Mouse (Mus musculus) forebrain, embryonic 15.5 days (tissue): ENCODE data around the gene Asf1b. TPM values are rescaled to one million over a fixed set of nuclear protein-coding genes. Genes with fewer than 3 reads are reported as not detected.

Experiments
- ATAC-seq: fragments of 200-750 bp; cut with Nextera tagmentation; replicated peaks from 2 replicates; pipeline ENCODE4 v1.8.0; 2017; ENCODE audit warnings: mild to moderate bottlenecking, moderate TSS enrichment, moderate library complexity
- H3K27ac ChIP-seq: fragments of 300-500 bp; sonication (generic); replicated peaks from 2 replicates; pipeline ENCODE4 v1.5.1; 2015; ENCODE audit warnings: mild to moderate bottlenecking, inconsistent platforms
- H3K27me3 ChIP-seq: fragments of 300-500 bp; sonication (generic); 2 replicates; pipeline ENCODE4 v1.6.1; 2015; ENCODE audit warnings: inconsistent platforms
- H3K36me3 ChIP-seq: fragments of 300-500 bp; sonication (generic); 2 replicates; pipeline ENCODE4 v1.6.1; 2015; ENCODE audit warnings: mild to moderate bottlenecking, inconsistent platforms
- H3K4me1 ChIP-seq: fragments of 300-500 bp; sonication (generic); 2 replicates; pipeline ENCODE4 v1.6.1; 2015; ENCODE audit warnings: inconsistent platforms
- H3K4me2 ChIP-seq: fragments of 300-500 bp; sonication (generic); replicated peaks from 2 replicates; pipeline ENCODE4 v1.6.1; 2015; ENCODE audit warnings: mild to moderate bottlenecking, inconsistent platforms
- H3K4me3 ChIP-seq: fragments of 300-500 bp; sonication (generic); 2 replicates; pipeline ENCODE4 v1.5.1; 2015; ENCODE audit warnings: mild to moderate bottlenecking, inconsistent platforms
- H3K9ac ChIP-seq: fragments of 300-500 bp; sonication (generic); replicated peaks from 2 replicates; pipeline ENCODE4 v1.6.1; 2015; ENCODE audit warnings: mild to moderate bottlenecking, inconsistent platforms
- H3K9me3 ChIP-seq: fragments of 300-500 bp; sonication (generic); 2 replicates; pipeline ENCODE4 v1.6.1; 2016; ENCODE audit warnings: inconsistent platforms
- WGBS: fragments of 180-500 bp; shearing (Covaris S2); methylation state at CpG from one replicate; pipeline ENCODE4 v1.1.7; 2015; ENCODE audit warnings: mixed read lengths; 5-methylcytosine and 5-hydroxymethylcytosine counted together
- polyA plus RNA-seq: library from polyadenylated mRNA; unstranded; fragments of >200 nt; fragmentation: Nextera tagmentation; extraction: Ambion mirVana; gene quantifications from 2 replicates; pipeline ENCODE4 v1.2.1, GENCODE M21; 2015

Gene Asf1b
- polyA plus RNA-seq, 1 experiment from 2014 or later: 20.7 TPM

GRCm38 (mm10) chr8:83934222-83934621 is 21.1 kb upstream of the Asf1b start:
- Histone ChIP-seq H3K27ac (no peak overlapping the region), H3K4me2 (no peak overlapping the region), H3K36me3 (peaks cover 97% of the 10 kb centered on the region), H3K4me3 (no peak overlapping the region), H3K9me3 (no peaks in the 10 kb centered on the region), H3K4me1 (no peaks in the 10 kb centered on the region), H3K9ac (no peak overlapping the region), H3K27me3 (no peaks in the 10 kb centered on the region)
- 79% methylated on average over 5 of the region's 5 CpGs for WGBS
- ATAC-seq: no peak

- H3K9me3 ChIP-seq: no peaks in the 10 kb centered on the region
- H3K4me1 ChIP-seq: no peaks in the 10 kb centered on the region
- H3K4me2 ChIP-seq: no peak overlapping the region
- no peak overlapping the region for H3K9ac ChIP-seq
- no peak overlapping the region for H3K27ac ChIP-seq
- H3K4me3 ChIP-seq: no peak overlapping the region
- peaks cover 91% of the 10 kb centered on the region for H3K36me3 ChIP-seq
- no peak for ATAC-seq
- H3K27me3 ChIP-seq: no peaks in the 10 kb centered on the region
- WGBS: 64% methylated on average over 2 of the region's 2 CpGs
Observed at GRCm38 (mm10) chr8:83934994-83935393, 20.3 kb upstream of the Asf1b start.

GRCm38 (mm10) chr8:83935435-83935834 is 19.9 kb upstream of the Asf1b start:
- WGBS: 91% methylated on average over 8 of the region's 8 CpGs
- ATAC-seq: no peak
- peaks cover 86% of the 10 kb centered on the region for H3K36me3 ChIP-seq
- no peaks in the 10 kb centered on the region for H3K27me3 ChIP-seq
- H3K9me3 ChIP-seq: no peaks in the 10 kb centered on the region
- H3K4me2 ChIP-seq: no peak overlapping the region
- H3K4me3 ChIP-seq: no peak overlapping the region
- no peak overlapping the region for H3K9ac ChIP-seq
- no peaks in the 10 kb centered on the region for H3K4me1 ChIP-seq
- H3K27ac ChIP-seq: no peak overlapping the region

GRCm38 (mm10) chr8:83937645-83938044 is 17.7 kb upstream of the Asf1b start:
- H3K4me1 ChIP-seq: no peaks in the 10 kb centered on the region
- peaks cover 65% of the 10 kb centered on the region for H3K36me3 ChIP-seq
- no peaks in the 10 kb centered on the region for H3K9me3 ChIP-seq
- H3K27me3 ChIP-seq: no peaks in the 10 kb centered on the region
- WGBS: 88% methylated on average over 7 of the region's 7 CpGs
- no peak for ATAC-seq
- H3K9ac ChIP-seq: no peak overlapping the region
- H3K4me3 ChIP-seq: no peak overlapping the region
- no peak overlapping the region for H3K27ac ChIP-seq
- H3K4me2 ChIP-seq: no peak overlapping the region

- Histone ChIP-seq H3K9me3 (no peaks in the 10 kb centered on the region), H3K27ac (no peak overlapping the region), H3K36me3 (peaks cover 58% of the 10 kb centered on the region), H3K4me1 (no peaks in the 10 kb centered on the region), H3K9ac (no peak overlapping the region), H3K4me2 (no peak overlapping the region), H3K27me3 (no peaks in the 10 kb centered on the region), H3K4me3 (no peak overlapping the region)
- 95% methylated on average over 15 of the region's 15 CpGs for WGBS
- no peak for ATAC-seq
Observed at GRCm38 (mm10) chr8:83938330-83938729, 17.0 kb upstream of the Asf1b start.

GRCm38 (mm10) chr8:83941066-83941677 is 14.1 kb upstream of the Asf1b start:
- H3K9me3 ChIP-seq: no peaks in the 10 kb centered on the region
- no peak overlapping the region for H3K4me2 ChIP-seq
- H3K27ac ChIP-seq: no peak overlapping the region
- H3K36me3 ChIP-seq: peaks cover 30% of the 10 kb centered on the region
- H3K4me1 ChIP-seq: no peaks in the 10 kb centered on the region
- 74% methylated on average over 6 of the region's 6 CpGs for WGBS
- peak; percentile 34; the same call in 1 of the 2 replicates for ATAC-seq
- H3K4me3 ChIP-seq: no peak overlapping the region
- H3K27me3 ChIP-seq: no peaks in the 10 kb centered on the region
- no peak overlapping the region for H3K9ac ChIP-seq

- H3K4me2 ChIP-seq: no peak overlapping the region
- no peak overlapping the region for H3K9ac ChIP-seq
- no peaks in the 10 kb centered on the region for H3K4me1 ChIP-seq
- peaks cover 18% of the 10 kb centered on the region for H3K36me3 ChIP-seq
- 67% methylated on average over 1 of the region's 1 CpGs for WGBS
- H3K27ac ChIP-seq: peak overlapping the region; percentile 29; the same call in 1 of the 2 replicates
- H3K4me3 ChIP-seq: no peak overlapping the region
- H3K27me3 ChIP-seq: no peaks in the 10 kb centered on the region
- no peaks in the 10 kb centered on the region for H3K9me3 ChIP-seq
- no peak for ATAC-seq
Observed at GRCm38 (mm10) chr8:83942446-83942845, 12.9 kb upstream of the Asf1b start.

- ATAC-seq: no peak
- H3K9ac ChIP-seq: no peak overlapping the region
- H3K4me3 ChIP-seq: no peak overlapping the region
- WGBS: 72% methylated on average over 3 of the region's 3 CpGs
- no peaks in the 10 kb centered on the region for H3K4me1 ChIP-seq
- H3K4me2 ChIP-seq: no peak overlapping the region
- H3K27me3 ChIP-seq: no peaks in the 10 kb centered on the region
- no peak overlapping the region for H3K27ac ChIP-seq
- H3K36me3 ChIP-seq: no peaks in the 10 kb centered on the region
- H3K9me3 ChIP-seq: no peaks in the 10 kb centered on the region
Observed at GRCm38 (mm10) chr8:83945540-83945939, 9.8 kb upstream of the Asf1b start.

- Histone ChIP-seq H3K27ac (peak overlapping the region; percentile 71), H3K9ac (peak overlapping the region; percentile 44), H3K9me3 (no peaks in the 10 kb centered on the region), H3K4me2 (peak overlapping the region; percentile 91), H3K36me3 (no peaks in the 10 kb centered on the region), H3K4me3 (peak overlapping the region; percentile 55), H3K27me3 (no peaks in the 10 kb centered on the region), H3K4me1 (peaks cover 24% of the 10 kb centered on the region)
- WGBS: 2% methylated on average over 14 of the region's 14 CpGs
- ATAC-seq: no peak
Observed at GRCm38 (mm10) chr8:83954749-83955105, 580 bp upstream of the Asf1b start.

GRCm38 (mm10) chr8:83955958-83956218 is 581 bp downstream of the Asf1b start:
- H3K9ac ChIP-seq: peak overlapping the region; percentile 36
- peak overlapping the region; percentile 55 for H3K4me3 ChIP-seq
- ATAC-seq: no peak
- no peaks in the 10 kb centered on the region for H3K27me3 ChIP-seq
- peak overlapping the region; percentile 91 for H3K4me2 ChIP-seq
- no peak overlapping the region for H3K27ac ChIP-seq
- no peaks in the 10 kb centered on the region for H3K36me3 ChIP-seq
- 0% methylated on average over 15 of the region's 15 CpGs for WGBS
- H3K9me3 ChIP-seq: no peaks in the 10 kb centered on the region
- peaks cover 24% of the 10 kb centered on the region for H3K4me1 ChIP-seq

GRCm38 (mm10) chr8:83956789-83957188 is 1.5 kb downstream of the Asf1b start:
- H3K4me3 ChIP-seq: peak overlapping the region; percentile 55
- 3% methylated on average over 1 of the region's 1 CpGs for WGBS
- H3K27ac ChIP-seq: no peak overlapping the region
- H3K4me2 ChIP-seq: peak overlapping the region; percentile 91
- no peaks in the 10 kb centered on the region for H3K36me3 ChIP-seq
- H3K4me1 ChIP-seq: peaks cover 24% of the 10 kb centered on the region
- no peak overlapping the region for H3K9ac ChIP-seq
- no peaks in the 10 kb centered on the region for H3K9me3 ChIP-seq
- no peaks in the 10 kb centered on the region for H3K27me3 ChIP-seq
- no peak for ATAC-seq

GRCm38 (mm10) chr8:83964015-83964765 is 8.9 kb downstream of the Asf1b start:
- no peaks in the 10 kb centered on the region for H3K27me3 ChIP-seq
- no peaks in the 10 kb centered on the region for H3K9me3 ChIP-seq
- H3K9ac ChIP-seq: no peak overlapping the region
- H3K36me3 ChIP-seq: peaks cover 6% of the 10 kb centered on the region; the same call in 1 of the 2 replicates
- H3K4me1 ChIP-seq: no peaks in the 10 kb centered on the region
- H3K4me3 ChIP-seq: no peak overlapping the region
- 91% methylated on average over 5 of the region's 5 CpGs for WGBS
- no peak overlapping the region for H3K27ac ChIP-seq
- H3K4me2 ChIP-seq: no peak overlapping the region
- ATAC-seq: no peak

GRCm38 (mm10) chr8:83967701-83968100 is 12.4 kb downstream of the Asf1b start:
- WGBS: 97% methylated on average over 7 of the region's 7 CpGs
- H3K27me3 ChIP-seq: no peaks in the 10 kb centered on the region
- peaks cover 6% of the 10 kb centered on the region; the same call in 1 of the 2 replicates for H3K36me3 ChIP-seq
- no peaks in the 10 kb centered on the region for H3K9me3 ChIP-seq
- ATAC-seq: no peak
- no peak overlapping the region for H3K4me3 ChIP-seq
- H3K9ac ChIP-seq: no peak overlapping the region
- H3K27ac ChIP-seq: no peak overlapping the region
- peaks cover 7% of the 10 kb centered on the region for H3K4me1 ChIP-seq
- H3K4me2 ChIP-seq: no peak overlapping the region
